Mouse (Mus musculus): Measurements from ENCODE around the gene Hist2h2ab.
"Not testable (repeated sequence)": the region's sequence is repeated elsewhere in the genome, so short reads cannot be mapped to it uniquely, and the experiment has no call there.

Gene Hist2h2ab

GRCm38 (mm10) chr3:96236834-96237334 is 17.2 kb downstream of the Hist2h2ab start:
- no peak for DNase-seq (ENCODE audit: inconsistent age in 2 of 2, low spot score in 1 of 2)

GRCm38 (mm10) chr3:96237335-96237903 is 17.8 kb downstream of the Hist2h2ab start:
- DNase-seq (ENCODE audit: inconsistent age in 2 of 2, low spot score in 1 of 2), result no peak

- peak in 1 of 2 experiments; percentile 72 for DNase-seq (ENCODE audit: inconsistent age in 2 of 2, low spot score in 1 of 2)
These were observed 18.3 kb downstream of the Hist2h2ab start for GRCm38 (mm10) chr3:96237904-96238511.

DNA sequence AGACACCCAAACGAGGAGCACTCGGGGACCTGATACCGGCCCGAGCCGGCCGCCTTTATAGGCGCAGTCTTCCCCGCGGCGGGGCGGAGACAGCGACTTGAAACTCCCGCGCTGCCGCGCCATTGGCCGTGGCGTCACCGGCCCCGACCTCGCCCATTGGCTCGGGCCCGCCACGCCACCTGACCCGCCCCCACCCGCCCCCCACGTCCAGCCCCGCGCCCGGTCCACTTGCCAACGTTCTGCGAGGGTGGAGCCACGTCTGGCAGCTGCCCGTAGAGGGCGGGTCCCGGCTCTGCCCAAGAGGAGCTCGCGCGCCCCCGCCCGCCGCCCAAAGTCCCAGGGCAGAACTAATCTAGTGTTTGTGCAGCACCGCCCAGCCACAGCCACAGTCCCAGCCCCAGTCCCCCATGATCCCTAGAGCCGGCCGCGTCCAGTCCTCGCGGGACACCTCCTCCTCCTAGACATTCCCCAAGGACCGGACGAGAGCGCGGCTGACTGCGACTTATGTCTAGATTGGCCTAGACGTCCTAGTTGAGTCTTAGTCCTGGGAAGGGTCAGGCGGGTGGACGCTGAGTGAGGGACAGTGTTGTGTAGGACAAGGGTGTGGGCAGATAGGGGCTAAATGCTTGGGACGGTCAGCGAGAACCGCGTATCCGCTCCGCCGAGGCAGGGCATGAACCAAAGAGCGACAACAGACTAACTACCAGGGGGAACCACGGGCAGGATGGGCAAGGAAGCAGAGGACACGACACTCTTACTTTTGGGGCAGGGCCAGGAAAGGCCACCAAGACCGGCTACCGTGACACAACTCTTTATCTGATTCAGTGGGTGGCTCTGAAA is 19.5 kb downstream of the Hist2h2ab start, which contains the start of gene Hist2h3c2:
TSS of gene Hist2h3c2 (minus strand) at position 174 of the 840 bp plus-strand sequence.
- peak; percentile 63 to 83 for DNase-seq (ENCODE audit: inconsistent age in 2 of 2, low spot score in 1 of 2)

DNA sequence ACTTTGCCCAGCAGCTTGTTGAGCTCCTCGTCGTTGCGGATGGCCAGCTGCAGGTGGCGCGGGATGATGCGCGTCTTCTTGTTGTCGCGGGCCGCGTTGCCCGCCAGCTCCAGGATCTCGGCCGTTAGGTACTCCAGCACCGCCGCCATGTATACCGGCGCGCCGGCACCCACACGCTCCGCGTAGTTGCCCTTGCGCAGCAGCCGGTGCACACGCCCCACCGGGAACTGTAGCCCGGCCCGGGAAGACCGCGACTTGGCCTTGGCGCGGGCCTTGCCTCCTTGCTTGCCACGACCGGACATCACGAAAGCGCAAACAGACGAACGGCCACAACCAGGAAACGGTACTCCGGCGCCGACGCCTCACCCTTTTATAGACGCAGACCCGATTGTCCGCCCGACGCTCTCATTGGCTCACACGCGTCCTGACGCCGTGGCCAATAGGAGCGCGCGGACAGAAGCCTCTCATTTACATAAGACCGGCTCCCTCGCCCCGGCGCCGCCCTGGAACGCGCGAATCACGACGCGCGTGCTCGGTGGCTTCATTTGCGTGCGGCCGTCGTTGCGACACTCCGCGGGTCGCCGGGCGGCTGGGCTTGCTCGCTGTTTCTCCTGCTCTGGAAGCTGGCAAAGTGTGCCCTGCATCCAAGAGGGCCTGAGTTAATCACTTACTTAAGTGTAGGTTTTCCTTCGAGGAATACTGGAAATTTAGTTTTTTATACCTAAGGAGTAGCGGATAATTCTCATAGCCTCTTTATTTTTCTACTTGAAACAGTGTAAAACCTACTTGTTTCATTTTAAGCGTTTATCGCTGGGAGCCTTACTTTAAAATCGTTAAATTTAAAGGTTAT is 20.5 kb downstream of the Hist2h2ab start, which contains the start of gene Hist2h2aa2:
TSS of gene Hist2h2aa2 (minus strand) at position 328 of the 850 bp plus-strand sequence.
- DNase-seq (ENCODE audit: inconsistent age in 2 of 2, low spot score in 1 of 2), result peak; percentile 98 to 100

- DNase-seq (ENCODE audit: inconsistent age in 2 of 2, low spot score in 1 of 2), result no peak
These were observed 21.1 kb downstream of the Hist2h2ab start for GRCm38 (mm10) chr3:96240799-96241197.

GRCm38 (mm10) chr3:96243921-96244572 is 24.4 kb downstream of the Hist2h2ab start:
- DNase-seq (ENCODE audit: inconsistent age in 2 of 2, low spot score in 1 of 2), result peak in 1 of 2 experiments; percentile 72

DNA sequence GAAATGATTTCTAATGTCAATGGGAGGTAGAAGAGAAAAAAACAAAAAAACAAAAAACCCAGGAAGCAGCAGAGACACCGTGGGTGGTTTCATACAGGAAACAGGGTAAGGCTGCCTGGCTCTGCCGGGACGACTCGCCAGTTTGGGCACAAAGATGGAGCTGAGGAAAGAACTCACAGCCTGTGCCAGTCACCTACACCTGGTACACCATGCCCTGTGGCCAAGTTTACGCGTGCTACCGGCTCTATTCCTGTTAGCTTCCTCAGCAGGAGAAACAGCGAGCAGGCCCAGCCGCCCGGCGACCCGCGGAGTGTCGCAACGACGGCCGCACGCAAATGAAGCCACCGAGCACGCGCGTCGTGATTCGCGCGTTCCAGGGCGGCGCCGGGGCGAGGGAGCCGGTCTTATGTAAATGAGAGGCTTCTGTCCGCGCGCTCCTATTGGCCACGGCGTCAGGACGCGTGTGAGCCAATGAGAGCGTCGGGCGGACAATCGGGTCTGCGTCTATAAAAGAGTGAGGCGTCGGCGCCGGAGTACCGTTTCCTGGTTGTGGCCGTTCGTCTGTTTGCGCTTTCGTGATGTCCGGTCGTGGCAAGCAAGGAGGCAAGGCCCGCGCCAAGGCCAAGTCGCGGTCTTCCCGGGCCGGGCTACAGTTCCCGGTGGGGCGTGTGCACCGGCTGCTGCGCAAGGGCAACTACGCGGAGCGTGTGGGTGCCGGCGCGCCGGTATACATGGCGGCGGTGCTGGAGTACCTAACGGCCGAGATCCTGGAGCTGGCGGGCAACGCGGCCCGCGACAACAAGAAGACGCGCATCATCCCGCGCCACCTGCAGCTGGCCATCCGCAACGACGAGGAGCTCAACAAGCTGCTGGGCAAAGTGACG is 25.6 kb downstream of the Hist2h2ab start, which contains the start of gene Hist2h2aa1:
TSS of gene Hist2h2aa1 (plus strand) at position 495 of the 884 bp plus-strand sequence.
- DNase-seq (ENCODE audit: inconsistent age in 2 of 2, low spot score in 1 of 2), result peak; percentile 92 to 97

DNA sequence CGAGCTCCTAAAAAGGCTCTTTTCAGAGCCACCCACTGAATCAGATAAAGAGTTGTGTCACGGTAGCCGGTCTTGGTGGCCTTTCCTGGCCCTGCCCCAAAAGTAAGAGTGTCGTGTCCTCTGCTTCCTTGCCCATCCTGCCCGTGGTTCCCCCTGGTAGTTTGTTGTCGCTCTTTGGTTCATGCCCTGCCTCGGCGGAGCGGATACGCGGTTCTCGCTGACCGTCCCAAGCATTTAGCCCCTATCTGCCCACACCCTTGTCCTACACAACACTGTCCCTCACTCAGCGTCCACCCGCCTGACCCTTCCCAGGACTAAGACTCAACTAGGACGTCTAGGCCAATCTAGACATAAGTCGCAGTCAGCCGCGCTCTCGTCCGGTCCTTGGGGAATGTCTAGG is 26.4 kb downstream of the Hist2h2ab start:
- DNase-seq (ENCODE audit: inconsistent age in 2 of 2, low spot score in 1 of 2), result peak in 1 of 2 experiments; percentile 39

DNA sequence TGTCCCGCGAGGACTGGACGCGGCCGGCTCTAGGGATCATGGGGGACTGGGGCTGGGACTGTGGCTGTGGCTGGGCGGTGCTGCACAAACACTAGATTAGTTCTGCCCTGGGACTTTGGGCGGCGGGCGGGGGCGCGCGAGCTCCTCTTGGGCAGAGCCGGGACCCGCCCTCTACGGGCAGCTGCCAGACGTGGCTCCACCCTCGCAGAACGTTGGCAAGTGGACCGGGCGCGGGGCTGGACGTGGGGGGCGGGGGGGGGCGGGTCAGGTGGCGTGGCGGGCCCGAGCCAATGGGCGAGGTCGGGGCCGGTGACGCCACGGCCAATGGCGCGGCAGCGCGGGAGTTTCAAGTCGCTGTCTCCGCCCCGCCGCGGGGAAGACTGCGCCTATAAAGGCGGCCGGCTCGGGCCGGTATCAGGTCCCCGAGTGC is 26.8 kb downstream of the Hist2h2ab start, which contains the start of gene Hist2h3c1:
TSS of gene Hist2h3c1 (plus strand) at position 259 of the 430 bp plus-strand sequence.
- not testable (repeated sequence) for DNase-seq (ENCODE audit: inconsistent age in 2 of 2, low spot score in 1 of 2)

DNA sequence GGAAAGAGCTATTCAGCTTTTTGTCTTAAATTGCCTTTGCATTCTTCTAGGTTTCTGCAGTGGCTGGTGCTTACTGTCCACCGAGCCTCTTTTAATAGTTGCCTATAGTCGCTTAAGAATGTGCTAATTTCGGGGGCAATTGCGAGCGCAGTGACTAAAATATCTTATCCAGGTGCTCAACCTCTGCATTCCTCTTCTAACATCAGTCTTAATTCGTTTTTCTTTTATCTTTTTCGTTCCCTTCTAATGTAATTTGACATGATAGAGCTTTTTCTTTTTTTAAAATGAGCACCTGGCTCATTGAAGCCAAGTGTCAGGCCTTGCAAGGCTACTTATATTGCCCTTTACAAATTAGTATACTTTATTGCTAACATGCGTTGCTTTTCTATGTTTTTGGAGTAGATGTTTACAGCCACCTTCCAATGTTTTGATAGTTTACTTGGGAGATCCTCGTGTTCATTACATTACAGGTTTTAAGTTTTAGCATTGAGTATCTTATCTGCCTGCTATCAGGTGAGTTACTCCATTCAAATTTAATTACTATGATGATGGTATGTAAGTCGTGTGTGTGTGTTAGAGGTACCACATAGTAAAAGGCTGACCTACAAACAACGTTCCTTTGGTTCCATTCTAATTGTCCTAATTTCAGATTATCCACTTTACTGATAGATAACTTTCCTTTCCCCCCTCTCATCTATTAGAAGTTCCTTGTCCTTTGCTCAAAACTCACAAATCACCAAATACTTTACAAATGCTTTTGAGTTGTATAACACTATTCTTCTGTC is 27.9 kb downstream of the Hist2h2ab start:
- DNase-seq (ENCODE audit: inconsistent age in 2 of 2, low spot score in 1 of 2), result peak in 1 of 2 experiments; percentile 45

DNA sequence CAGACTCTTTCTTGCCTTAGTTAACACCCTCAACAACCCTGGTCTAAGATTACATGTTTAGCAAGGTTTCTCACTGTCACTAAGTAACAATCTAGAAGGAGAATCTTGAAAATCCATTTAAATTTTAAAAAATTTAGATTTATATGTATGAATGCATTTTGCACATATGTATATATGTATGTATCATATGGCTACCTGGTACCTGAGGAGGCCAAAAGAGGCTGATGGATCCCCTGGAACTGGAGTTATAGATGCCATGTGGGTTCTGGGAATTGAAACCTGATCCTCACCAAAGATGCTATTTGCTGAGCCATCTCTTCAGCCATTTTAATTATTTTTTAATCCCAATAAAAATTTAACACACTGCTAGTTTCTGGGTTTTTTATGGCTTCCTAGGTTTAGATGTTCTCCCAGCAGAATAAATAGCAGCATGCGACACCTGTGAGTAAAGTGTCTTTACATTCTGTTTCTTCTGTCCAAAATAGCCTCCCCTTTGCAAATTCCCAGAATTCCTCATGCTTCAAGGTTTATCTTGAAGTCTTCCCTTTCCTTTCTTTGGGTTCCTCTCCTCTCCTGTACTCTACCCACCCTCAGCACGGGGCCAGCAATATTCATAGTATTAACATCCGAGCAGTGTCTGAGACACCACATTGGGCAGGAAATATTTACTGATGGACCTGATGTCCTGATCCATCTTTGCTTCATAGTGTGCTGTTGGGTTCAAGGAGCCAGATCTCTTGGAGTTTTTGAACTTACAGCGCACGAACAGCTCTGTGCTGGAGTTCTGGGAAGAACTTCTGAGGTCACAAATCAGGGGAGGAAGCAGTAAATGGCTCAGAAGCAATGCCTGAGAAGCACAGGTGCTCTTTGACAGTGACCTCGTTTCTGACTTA is 28.7 kb downstream of the Hist2h2ab start:
- no peak for DNase-seq (ENCODE audit: inconsistent age in 2 of 2, low spot score in 1 of 2)

GRCm38 (mm10) chr3:96249034-96249345 is 29.3 kb downstream of the Hist2h2ab start:
- DNase-seq (ENCODE audit: inconsistent age in 2 of 2, low spot score in 1 of 2), result no peak

GRCm38 (mm10) chr3:96250890-96251289 is 31.2 kb downstream of the Hist2h2ab start:
- DNase-seq (ENCODE audit: inconsistent age in 2 of 2, low spot score in 1 of 2), result no peak

DNA sequence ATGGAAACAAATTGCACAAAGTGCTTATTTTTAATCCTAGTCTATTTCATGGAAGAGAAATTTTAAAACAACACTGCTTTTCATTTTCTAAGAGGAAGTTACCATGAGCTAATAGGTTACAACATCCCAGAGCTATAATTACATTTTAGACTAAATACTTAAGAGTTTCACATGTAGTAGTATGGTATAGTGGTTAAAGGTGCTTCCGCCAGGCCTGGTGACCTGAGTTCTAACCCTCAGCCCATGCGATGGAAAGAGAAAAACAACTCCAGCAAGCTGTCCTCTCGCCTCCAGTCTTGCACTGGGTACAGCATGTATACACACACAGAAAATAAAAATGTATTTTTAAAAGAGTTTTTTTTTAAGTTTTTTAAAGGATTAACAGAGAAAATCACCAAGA is 32.1 kb downstream of the Hist2h2ab start:
- no peak for DNase-seq (ENCODE audit: inconsistent age in 2 of 2, low spot score in 1 of 2)

GRCm38 (mm10) chr3:96254683-96255355 is 35.2 kb downstream of the Hist2h2ab start:
- no peak for DNase-seq (ENCODE audit: inconsistent age in 2 of 2, low spot score in 1 of 2)
